Mouse (Mus musculus): ENCODE measurements around the gene Erbin. TPM values are rescaled to one million over a fixed set of nuclear protein-coding genes. Genes with fewer than 3 reads are reported as not detected.

Gene Erbin
- 4.9 and 5.2 TPM in 2 replicates for polyA plus RNA-seq (2015; fragmentation: Nextera tagmentation; extraction: Ambion mirVana)

DNA sequence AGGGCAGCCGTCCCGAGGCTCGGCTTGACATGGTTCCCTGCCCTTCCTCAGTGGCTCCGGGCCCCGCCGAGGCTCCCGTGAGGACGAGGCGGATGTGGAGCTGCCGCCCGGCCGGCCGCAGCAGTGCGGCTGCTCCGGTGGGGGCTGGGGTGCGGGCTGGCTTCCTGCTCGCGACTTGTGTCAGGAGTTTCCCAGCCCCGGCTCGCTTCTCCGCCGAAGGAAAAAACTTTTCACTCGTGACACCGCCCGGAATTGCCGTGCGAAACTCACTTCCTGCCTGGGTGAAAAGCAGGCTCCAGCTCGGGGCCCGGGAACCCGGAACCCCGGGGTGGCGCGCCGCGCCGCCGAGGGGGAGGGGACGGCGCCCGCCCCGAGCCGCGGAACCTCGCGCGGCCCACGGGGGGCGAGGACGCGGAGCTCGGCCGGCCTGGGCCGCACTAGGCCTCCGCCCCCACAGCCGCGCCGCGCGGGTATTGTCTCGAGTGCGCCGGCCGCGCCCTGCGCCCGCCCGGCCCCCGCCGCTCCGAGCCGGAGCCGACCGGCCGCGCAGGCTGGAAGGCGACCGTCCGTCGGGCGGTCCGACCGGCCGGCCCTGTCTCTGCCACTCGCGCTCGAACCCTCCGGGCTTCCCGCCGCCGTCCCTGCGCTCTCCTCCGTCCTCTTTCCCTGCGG, at the start of gene Erbin:
TSS of gene Erbin (minus strand) at position 254 of the 672 bp plus-strand sequence.
- no peaks in the 10 kb centered on the region for H3K9me3 ChIP-seq (replicated peaks; ENCODE audit: control insufficient read depth, low read length)
- peak within 1 kb of the TSS; percentile 95 for H3K4me2 ChIP-seq (ENCODE audit: low read depth, low read length)
- ATAC-seq (ENCODE audit: low read depth): peak; percentile 71
- peaks cover 15% of the 10 kb centered on the region for H3K27me3 ChIP-seq (ENCODE audit: control insufficient read depth, insufficient read depth, low read depth, low read length)
- H3K9ac ChIP-seq (ENCODE audit: low read depth, low read length): peak within 1 kb of the TSS; percentile 93
- H3K27ac ChIP-seq (ENCODE audit: low read length): peak within 1 kb of the TSS; percentile 97
- WGBS (ENCODE audit: insufficient replicate concordance): under 1% methylated on average over 78 of the region's 93 CpGs
- H3K36me3 ChIP-seq (ENCODE audit: control insufficient read depth, insufficient read depth): no peaks in the 10 kb centered on the region
- H3K4me1 ChIP-seq (ENCODE audit: control insufficient read depth, low read depth, low read length): peaks cover 6% of the 10 kb centered on the region
- peak within 1 kb of the TSS; percentile 92 for H3K4me3 ChIP-seq (ENCODE audit: low read depth, low read length)

DNA sequence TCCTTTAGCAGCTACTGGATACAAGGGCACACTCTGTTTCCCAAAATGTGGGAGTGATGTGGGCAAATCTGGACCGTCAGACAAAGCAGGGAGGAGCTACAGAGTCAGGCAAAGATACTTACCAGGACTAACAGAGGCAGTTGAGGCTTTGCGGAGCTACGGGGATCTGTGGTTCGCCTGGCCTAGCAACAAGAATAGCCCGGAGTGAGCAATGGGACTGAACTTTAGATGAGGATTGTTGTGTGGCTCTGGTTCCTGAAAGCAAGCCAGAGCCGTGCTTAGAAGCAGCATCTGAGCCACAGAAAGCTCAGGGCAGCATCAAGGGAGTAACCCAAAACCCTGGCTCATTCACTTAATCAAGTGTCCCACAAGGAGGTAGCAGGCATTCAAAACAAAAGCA, 49.6 kb upstream of the Erbin start:
- ATAC-seq (ENCODE audit: low read depth): no peak
- Histone ChIP-seq H3K4me2 (ENCODE audit: low read depth, low read length) (no peak overlapping the region), H3K36me3 (ENCODE audit: control insufficient read depth, insufficient read depth) (no peaks in the 10 kb centered on the region), H3K9ac (ENCODE audit: low read depth, low read length) (no peak overlapping the region), H3K4me1 (ENCODE audit: control insufficient read depth, low read depth, low read length) (no peaks in the 10 kb centered on the region), H3K27ac (ENCODE audit: low read length) (no peak overlapping the region), H3K4me3 (ENCODE audit: low read depth, low read length) (no peak overlapping the region), H3K27me3 (ENCODE audit: control insufficient read depth, insufficient read depth, low read depth, low read length) (no peaks in the 10 kb centered on the region), H3K9me3 (replicated peaks; ENCODE audit: control insufficient read depth, low read length) (no peaks in the 10 kb centered on the region)
- WGBS (ENCODE audit: insufficient replicate concordance): 63% methylated on average over 6 of the region's 6 CpGs

DNA sequence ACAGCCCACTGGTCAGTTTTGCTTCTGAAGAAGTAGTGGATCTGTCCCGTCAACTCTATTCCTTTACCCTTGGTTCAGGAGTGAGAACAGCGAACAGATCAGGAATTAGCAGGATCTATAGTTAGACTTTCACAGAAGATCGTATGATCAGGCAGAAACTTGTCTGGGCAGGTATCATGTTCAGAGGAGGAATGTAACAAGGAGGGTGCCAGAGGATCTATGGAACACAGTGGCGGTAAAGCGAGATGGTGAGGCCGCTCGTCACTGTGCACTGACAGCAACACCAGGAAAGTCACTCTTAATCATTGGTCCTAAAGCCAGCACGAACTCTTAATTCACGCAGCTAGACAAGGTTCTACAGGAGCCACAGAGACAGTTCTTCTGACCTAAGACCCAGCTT, 47.7 kb upstream of the Erbin start:
- 82% methylated on average over 9 of the region's 9 CpGs for WGBS (ENCODE audit: insufficient replicate concordance)
- no peak for ATAC-seq (ENCODE audit: low read depth)

DNA sequence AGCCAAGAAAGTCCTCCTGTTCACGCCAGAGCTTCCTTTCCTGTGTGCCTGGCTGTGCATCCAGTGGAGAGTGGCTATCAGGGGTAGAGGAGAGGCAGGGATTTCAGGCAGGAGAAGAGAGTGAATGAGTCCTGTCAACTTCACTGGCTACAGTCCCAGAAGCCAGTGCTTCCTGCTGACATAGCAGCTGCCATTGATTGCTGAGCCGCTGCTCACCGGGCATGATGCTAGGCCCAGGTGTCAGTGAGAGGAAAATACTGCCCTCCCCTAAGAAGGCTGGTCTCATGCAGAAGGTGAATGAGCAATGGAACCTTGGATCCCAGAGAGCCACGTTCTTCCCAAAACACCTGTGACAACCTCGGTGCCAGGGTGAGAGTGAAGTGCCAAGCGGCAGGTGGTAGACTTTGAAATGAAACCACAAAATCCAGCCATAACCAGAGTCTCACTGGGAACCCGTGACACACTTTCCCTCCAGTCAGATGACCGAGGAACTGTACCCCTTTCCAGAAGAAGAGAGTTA, 46.4 kb upstream of the Erbin start:
- Histone ChIP-seq H3K4me3 (ENCODE audit: low read depth, low read length) (no peak overlapping the region), H3K9me3 (replicated peaks; ENCODE audit: control insufficient read depth, low read length) (no peaks in the 10 kb centered on the region), H3K27me3 (ENCODE audit: control insufficient read depth, insufficient read depth, low read depth, low read length) (no peaks in the 10 kb centered on the region), H3K36me3 (ENCODE audit: control insufficient read depth, insufficient read depth) (no peaks in the 10 kb centered on the region), H3K27ac (ENCODE audit: low read length) (no peak overlapping the region), H3K4me2 (ENCODE audit: low read depth, low read length) (no peak overlapping the region), H3K9ac (ENCODE audit: low read depth, low read length) (no peak overlapping the region), H3K4me1 (ENCODE audit: control insufficient read depth, low read depth, low read length) (no peaks in the 10 kb centered on the region)
- WGBS (ENCODE audit: insufficient replicate concordance): 72% methylated on average over 8 of the region's 8 CpGs
- ATAC-seq (ENCODE audit: low read depth): no peak

More for the DNA sequence above, 47.7 kb upstream of the Erbin start:
- no peaks in the 10 kb centered on the region for H3K36me3 ChIP-seq (ENCODE audit: control insufficient read depth, insufficient read depth)
- H3K4me1 ChIP-seq (ENCODE audit: control insufficient read depth, low read depth, low read length): no peaks in the 10 kb centered on the region
- no peak overlapping the region for H3K4me3 ChIP-seq (ENCODE audit: low read depth, low read length)
- H3K27ac ChIP-seq (ENCODE audit: low read length): no peak overlapping the region
- H3K9ac ChIP-seq (ENCODE audit: low read depth, low read length): no peak overlapping the region
- no peaks in the 10 kb centered on the region for H3K27me3 ChIP-seq (ENCODE audit: control insufficient read depth, insufficient read depth, low read depth, low read length)
- H3K4me2 ChIP-seq (ENCODE audit: low read depth, low read length): no peak overlapping the region
- no peaks in the 10 kb centered on the region for H3K9me3 ChIP-seq (replicated peaks; ENCODE audit: control insufficient read depth, low read length)

DNA sequence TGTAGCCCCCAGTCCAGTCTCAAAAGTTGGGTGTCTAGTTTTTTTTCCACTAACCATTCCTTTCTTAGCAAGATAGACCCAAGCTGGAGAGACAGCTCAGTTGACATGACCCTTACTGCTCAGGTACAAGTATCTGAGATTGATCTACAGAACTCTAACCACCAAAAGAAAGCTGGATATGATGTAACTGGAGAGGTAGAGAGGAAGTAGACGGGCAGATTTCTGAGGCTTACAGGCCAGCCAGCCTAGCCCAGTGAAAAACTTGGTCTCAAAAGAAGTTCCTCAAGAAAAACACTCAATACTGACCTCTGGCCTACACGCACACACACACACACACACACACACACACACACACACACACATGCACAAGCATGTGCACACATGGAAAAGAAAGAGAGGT, 44.9 kb upstream of the Erbin start:
- 51% methylated on average over 2 of the region's 2 CpGs for WGBS (ENCODE audit: insufficient replicate concordance)
- Histone ChIP-seq H3K9ac (ENCODE audit: low read depth, low read length) (no peak overlapping the region), H3K27me3 (ENCODE audit: control insufficient read depth, insufficient read depth, low read depth, low read length) (no peaks in the 10 kb centered on the region), H3K4me1 (ENCODE audit: control insufficient read depth, low read depth, low read length) (no peaks in the 10 kb centered on the region), H3K9me3 (replicated peaks; ENCODE audit: control insufficient read depth, low read length) (no peaks in the 10 kb centered on the region), H3K36me3 (ENCODE audit: control insufficient read depth, insufficient read depth) (no peaks in the 10 kb centered on the region), H3K27ac (ENCODE audit: low read length) (no peak overlapping the region), H3K4me2 (ENCODE audit: low read depth, low read length) (no peak overlapping the region), H3K4me3 (ENCODE audit: low read depth, low read length) (no peak overlapping the region)
- ATAC-seq (ENCODE audit: low read depth): no peak

DNA sequence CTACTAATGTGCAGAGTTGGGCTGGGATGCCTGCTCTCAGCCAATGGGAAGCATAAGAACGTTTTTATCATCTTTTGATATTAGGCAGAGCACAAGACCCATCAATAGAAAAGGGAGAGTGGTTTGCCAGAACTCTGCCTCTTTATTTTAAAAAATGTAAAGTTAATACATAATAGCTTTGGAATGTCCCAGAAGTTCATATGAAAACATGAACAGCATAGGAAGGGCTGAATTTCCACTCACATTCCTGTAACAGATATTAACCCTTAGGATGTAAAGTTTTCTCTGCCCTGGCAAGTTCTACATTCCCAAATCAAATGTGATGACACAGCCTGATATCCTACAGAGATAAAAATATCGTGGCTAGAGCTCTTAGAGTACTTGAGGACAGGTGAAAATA, 42.8 kb upstream of the Erbin start:
- no peak for ATAC-seq (ENCODE audit: low read depth)
- H3K9me3 ChIP-seq (replicated peaks; ENCODE audit: control insufficient read depth, low read length): no peaks in the 10 kb centered on the region
- H3K4me2 ChIP-seq (ENCODE audit: low read depth, low read length): no peak overlapping the region
- H3K27me3 ChIP-seq (ENCODE audit: control insufficient read depth, insufficient read depth, low read depth, low read length): no peaks in the 10 kb centered on the region
- no peak overlapping the region for H3K27ac ChIP-seq (ENCODE audit: low read length)
- no peak overlapping the region for H3K4me3 ChIP-seq (ENCODE audit: low read depth, low read length)
- H3K36me3 ChIP-seq (ENCODE audit: control insufficient read depth, insufficient read depth): no peaks in the 10 kb centered on the region
- no peak overlapping the region for H3K9ac ChIP-seq (ENCODE audit: low read depth, low read length)
- 38% methylated on average over 2 of the region's 2 CpGs for WGBS (ENCODE audit: insufficient replicate concordance)
- no peaks in the 10 kb centered on the region for H3K4me1 ChIP-seq (ENCODE audit: control insufficient read depth, low read depth, low read length)

DNA sequence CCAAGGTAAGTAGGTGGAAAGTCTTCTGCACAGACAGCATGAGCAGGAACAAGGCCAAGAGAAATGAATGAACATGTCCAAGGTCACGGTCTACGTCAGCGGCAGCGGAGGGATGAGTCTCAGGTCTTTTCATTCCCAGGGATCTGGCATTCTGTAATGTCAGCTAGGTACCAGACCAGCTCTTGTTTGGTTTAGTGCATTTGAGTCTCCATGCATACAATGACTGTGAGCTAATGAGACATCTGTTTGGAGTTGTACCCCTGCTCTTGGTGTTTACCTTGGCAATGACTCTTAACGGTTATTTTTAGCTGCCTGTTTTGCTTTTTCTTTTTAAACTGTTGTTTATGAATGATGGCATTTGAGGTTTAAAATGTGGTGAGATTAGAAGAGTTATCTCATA, 39.5 kb upstream of the Erbin start:
- Histone ChIP-seq H3K4me1 (ENCODE audit: control insufficient read depth, low read depth, low read length) (no peaks in the 10 kb centered on the region), H3K27ac (ENCODE audit: low read length) (no peak overlapping the region), H3K9ac (ENCODE audit: low read depth, low read length) (no peak overlapping the region), H3K4me2 (ENCODE audit: low read depth, low read length) (no peak overlapping the region), H3K4me3 (ENCODE audit: low read depth, low read length) (no peak overlapping the region), H3K9me3 (replicated peaks; ENCODE audit: control insufficient read depth, low read length) (no peaks in the 10 kb centered on the region), H3K36me3 (ENCODE audit: control insufficient read depth, insufficient read depth) (no peaks in the 10 kb centered on the region), H3K27me3 (ENCODE audit: control insufficient read depth, insufficient read depth, low read depth, low read length) (no peaks in the 10 kb centered on the region)
- ATAC-seq (ENCODE audit: low read depth): no peak
- WGBS (ENCODE audit: insufficient replicate concordance): 77% methylated on average over 5 of the region's 5 CpGs

DNA sequence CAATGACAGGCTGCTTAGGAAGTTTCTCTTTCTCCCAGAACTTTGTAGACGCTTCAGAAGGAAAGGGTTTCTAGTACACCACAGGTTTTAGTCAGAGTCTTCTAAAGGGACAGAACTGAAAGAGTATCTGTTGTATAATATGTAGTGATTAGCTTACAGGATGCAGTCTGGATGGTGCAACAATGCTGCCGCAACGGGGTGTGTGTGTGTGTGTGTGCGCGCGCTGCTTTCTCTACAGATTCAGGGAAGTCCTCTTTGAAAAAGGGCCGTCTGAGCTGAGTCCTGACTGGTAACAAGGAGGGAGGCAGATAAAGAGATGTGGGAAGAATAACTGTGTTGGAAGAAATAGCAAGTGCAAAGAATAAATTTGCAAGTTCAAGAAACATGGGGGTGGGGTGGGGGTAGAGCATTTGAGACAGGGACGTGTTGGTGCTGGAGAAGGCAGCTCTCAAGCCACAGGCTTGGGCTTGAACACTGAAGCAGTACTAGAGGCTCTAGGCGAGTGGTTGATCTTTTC, 38.4 kb upstream of the Erbin start:
- H3K36me3 ChIP-seq (ENCODE audit: control insufficient read depth, insufficient read depth): no peaks in the 10 kb centered on the region
- H3K9me3 ChIP-seq (replicated peaks; ENCODE audit: control insufficient read depth, low read length): no peaks in the 10 kb centered on the region
- WGBS (ENCODE audit: insufficient replicate concordance): 61% methylated on average over 9 of the region's 9 CpGs
- H3K27me3 ChIP-seq (ENCODE audit: control insufficient read depth, insufficient read depth, low read depth, low read length): no peaks in the 10 kb centered on the region
- H3K4me2 ChIP-seq (ENCODE audit: low read depth, low read length): no peak overlapping the region
- no peak overlapping the region for H3K27ac ChIP-seq (ENCODE audit: low read length)
- no peak for ATAC-seq (ENCODE audit: low read depth)
- no peak overlapping the region for H3K4me3 ChIP-seq (ENCODE audit: low read depth, low read length)
- no peak overlapping the region for H3K9ac ChIP-seq (ENCODE audit: low read depth, low read length)
- H3K4me1 ChIP-seq (ENCODE audit: control insufficient read depth, low read depth, low read length): no peaks in the 10 kb centered on the region

DNA sequence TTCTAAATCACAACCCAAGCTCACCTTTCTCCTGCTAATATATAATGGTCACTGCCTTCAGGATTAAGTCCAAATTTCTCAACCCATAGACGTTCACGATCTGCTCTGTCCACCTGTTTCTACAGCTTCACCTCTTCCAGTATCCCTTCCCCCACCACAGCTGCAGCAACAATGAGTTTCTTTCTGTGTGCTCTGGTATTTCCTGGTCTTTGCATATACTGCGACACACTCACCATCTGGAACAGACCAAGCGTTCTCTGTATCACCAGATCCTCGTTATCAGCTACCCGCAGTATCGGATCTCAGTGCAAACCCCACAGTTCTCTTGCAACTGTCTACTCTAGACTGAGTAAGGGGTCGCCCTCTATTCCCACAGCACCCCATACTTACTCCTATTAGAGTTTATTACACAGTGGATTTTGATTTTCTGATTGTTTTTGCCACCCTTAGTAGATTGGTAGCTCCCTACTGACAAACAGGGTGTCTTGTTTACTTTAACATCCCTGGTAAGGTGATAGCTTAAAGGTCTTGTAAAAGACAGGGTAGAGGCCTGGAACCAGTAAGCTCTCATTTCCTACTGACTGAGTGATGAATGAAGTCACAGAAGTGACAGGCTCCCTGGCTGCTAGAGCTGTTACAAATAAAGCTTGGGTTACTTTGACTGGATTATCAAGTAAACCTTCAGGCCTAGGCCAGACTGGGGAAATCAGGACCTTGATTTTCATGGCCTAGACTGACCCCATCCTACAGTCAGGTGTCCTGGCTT, 37.0 kb upstream of the Erbin start:
- Histone ChIP-seq H3K9me3 (replicated peaks; ENCODE audit: control insufficient read depth, low read length) (no peaks in the 10 kb centered on the region), H3K4me1 (ENCODE audit: control insufficient read depth, low read depth, low read length) (no peaks in the 10 kb centered on the region), H3K4me2 (ENCODE audit: low read depth, low read length) (no peak overlapping the region), H3K4me3 (ENCODE audit: low read depth, low read length) (no peak overlapping the region), H3K9ac (ENCODE audit: low read depth, low read length) (no peak overlapping the region), H3K27ac (ENCODE audit: low read length) (no peak overlapping the region), H3K36me3 (ENCODE audit: control insufficient read depth, insufficient read depth) (no peaks in the 10 kb centered on the region), H3K27me3 (ENCODE audit: control insufficient read depth, insufficient read depth, low read depth, low read length) (no peaks in the 10 kb centered on the region)
- no peak for ATAC-seq (ENCODE audit: low read depth)
- WGBS (ENCODE audit: insufficient replicate concordance): 22% methylated on average over 8 of the region's 8 CpGs
